Mouse (Mus musculus) liver, embryonic 15.5 days (tissue): ENCODE measurements around the gene Aldh1a1. TPM values are rescaled to one million over a fixed set of nuclear protein-coding genes. Genes with fewer than 3 reads are reported as not detected.
"Not testable (repeated sequence)": the region's sequence is repeated elsewhere in the genome, so short reads cannot be mapped to it uniquely, and the experiment has no call there.

Experiments
- ATAC-seq: fragments of 200-750 bp; cut with Nextera tagmentation; 2 replicates; pipeline ENCODE4 v1.8.0; 2017; ENCODE audit warnings: moderate number of reproducible peaks, mild to moderate bottlenecking, moderate library complexity; ENCODE audit not compliant: insufficient read depth
- H3K27ac ChIP-seq: fragments of 300-500 bp; sonication (generic); replicated peaks from 2 replicates; pipeline ENCODE4 v1.5.1; 2015; ENCODE audit warnings: mild to moderate bottlenecking, inconsistent platforms
- H3K27me3 ChIP-seq: fragments of 300-500 bp; sonication (generic); 2 replicates; pipeline ENCODE4 v1.6.1; 2015; ENCODE audit warnings: mild to moderate bottlenecking, inconsistent platforms
- H3K36me3 ChIP-seq: fragments of 300-500 bp; sonication (generic); replicated peaks from 2 replicates; pipeline ENCODE4 v1.6.1; 2015; ENCODE audit warnings: moderate library complexity, mild to moderate bottlenecking, inconsistent platforms
- H3K4me1 ChIP-seq: fragments of 300-500 bp; sonication (generic); replicated peaks from 2 replicates; pipeline ENCODE4 v1.6.1; 2015; ENCODE audit warnings: inconsistent platforms
- H3K4me2 ChIP-seq: fragments of 300-500 bp; sonication (generic); 2 replicates; pipeline ENCODE4 v1.6.1; 2015; ENCODE audit warnings: moderate library complexity, mild to moderate bottlenecking, inconsistent platforms
- H3K4me3 ChIP-seq: fragments of 300-500 bp; sonication (generic); replicated peaks from 2 replicates; pipeline ENCODE4 v1.5.1; 2015; ENCODE audit warnings: mild to moderate bottlenecking, inconsistent platforms
- H3K9ac ChIP-seq: fragments of 300-500 bp; sonication (generic); 2 replicates; pipeline ENCODE4 v1.6.1; 2015; ENCODE audit warnings: moderate library complexity, mild to moderate bottlenecking, inconsistent platforms
- H3K9me3 ChIP-seq: fragments of 300-500 bp; sonication (generic); replicated peaks from 2 replicates; pipeline ENCODE4 v1.6.1; 2016; ENCODE audit warnings: inconsistent platforms
- WGBS: fragments of 180-500 bp; shearing (Covaris S2); methylation state at CpG from one replicate; pipeline ENCODE4 v1.1.7; 2015; ENCODE audit warnings: mixed read lengths; ENCODE audit not compliant: insufficient replicate concordance; 5-methylcytosine and 5-hydroxymethylcytosine counted together
- polyA plus RNA-seq: library from polyadenylated mRNA; unstranded; fragments of >200 nt; fragmentation: Nextera tagmentation; extraction: Ambion mirVana; gene quantifications from 2 replicates; pipeline ENCODE4 v1.2.1, GENCODE M21; 2015

Gene Aldh1a1
- polyA plus RNA-seq, 1 experiment from 2014 or later, result 0.99 TPM

- Histone ChIP-seq H3K27ac (no peak overlapping the region), H3K27me3 (no peaks in the 10 kb centered on the region), H3K4me3 (no peak overlapping the region), H3K9me3 (no peaks in the 10 kb centered on the region), H3K4me1 (no peaks in the 10 kb centered on the region), H3K4me2 (no peak overlapping the region), H3K36me3 (no peaks in the 10 kb centered on the region), H3K9ac (no peak overlapping the region)
- 57% methylated on average over 6 of the region's 6 CpGs for WGBS
- ATAC-seq, result no peak
Measured at GRCm38 (mm10) chr19:20513688-20514361, 21.3 kb downstream of the Aldh1a1 start.

- Histone ChIP-seq H3K4me2 (no peak overlapping the region), H3K27ac (no peak overlapping the region), H3K36me3 (no peaks in the 10 kb centered on the region), H3K4me1 (no peaks in the 10 kb centered on the region), H3K9ac (no peak overlapping the region), H3K27me3 (no peaks in the 10 kb centered on the region), H3K9me3 (no peaks in the 10 kb centered on the region), H3K4me3 (no peak overlapping the region)
- 64% methylated on average over 3 of the region's 3 CpGs for whole genome bisulfite sequencing
- ATAC-seq, result no peak
Measured at GRCm38 (mm10) chr19:20516481-20516880, 24.0 kb downstream of the Aldh1a1 start.

DNA sequence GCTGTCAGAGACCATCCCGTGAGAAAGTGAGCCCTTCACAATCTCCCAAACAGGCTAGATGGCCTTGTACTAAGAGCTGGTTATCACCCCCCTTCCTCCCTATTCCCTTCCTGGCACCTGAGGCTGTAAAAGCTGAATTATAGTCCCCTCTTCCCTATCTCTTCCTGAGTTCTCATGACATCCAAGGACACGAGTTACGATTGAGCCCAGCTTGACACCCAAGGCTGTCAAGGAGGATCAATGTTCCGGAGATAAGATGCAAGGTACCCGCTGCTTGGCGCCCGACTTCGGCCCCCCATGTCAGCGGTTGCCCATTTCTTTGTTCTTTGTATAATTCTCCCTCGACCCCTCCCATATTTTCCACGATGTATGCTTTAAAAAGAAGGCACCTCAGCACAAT, 36.6 kb downstream of the Aldh1a1 start:
- H3K9me3 ChIP-seq, H3K36me3 ChIP-seq, H3K27me3 ChIP-seq, ATAC-seq, H3K4me3 ChIP-seq, H3K27ac ChIP-seq, H3K4me1 ChIP-seq, H3K4me2 ChIP-seq, H3K9ac ChIP-seq: not testable (repeated sequence)
- WGBS, result 69% methylated on average over 11 of the region's 11 CpGs

GRCm38 (mm10) chr19:20529921-20530696, 37.6 kb downstream of the Aldh1a1 start:
- 72% methylated on average over 1 of the region's 1 CpGs for WGBS
- no peak for ATAC-seq
- H3K9me3 ChIP-seq, result no peaks in the 10 kb centered on the region
- no peak overlapping the region for H3K4me2 ChIP-seq
- no peaks in the 10 kb centered on the region for H3K4me1 ChIP-seq
- H3K27ac ChIP-seq, result no peak overlapping the region
- no peak overlapping the region for H3K4me3 ChIP-seq
- H3K9ac ChIP-seq, result no peak overlapping the region
- H3K27me3 ChIP-seq, result no peaks in the 10 kb centered on the region
- no peaks in the 10 kb centered on the region for H3K36me3 ChIP-seq

GRCm38 (mm10) chr19:20536538-20536937, 44.0 kb downstream of the Aldh1a1 start:
- ATAC-seq, result no peak
- Histone ChIP-seq H3K4me1 (no peaks in the 10 kb centered on the region), H3K27me3 (no peaks in the 10 kb centered on the region), H3K27ac (no peak overlapping the region), H3K9ac (no peak overlapping the region), H3K4me3 (no peak overlapping the region), H3K4me2 (no peak overlapping the region), H3K9me3 (no peaks in the 10 kb centered on the region), H3K36me3 (no peaks in the 10 kb centered on the region)
- WGBS, result 43% methylated on average over 7 of the region's 7 CpGs

DNA sequence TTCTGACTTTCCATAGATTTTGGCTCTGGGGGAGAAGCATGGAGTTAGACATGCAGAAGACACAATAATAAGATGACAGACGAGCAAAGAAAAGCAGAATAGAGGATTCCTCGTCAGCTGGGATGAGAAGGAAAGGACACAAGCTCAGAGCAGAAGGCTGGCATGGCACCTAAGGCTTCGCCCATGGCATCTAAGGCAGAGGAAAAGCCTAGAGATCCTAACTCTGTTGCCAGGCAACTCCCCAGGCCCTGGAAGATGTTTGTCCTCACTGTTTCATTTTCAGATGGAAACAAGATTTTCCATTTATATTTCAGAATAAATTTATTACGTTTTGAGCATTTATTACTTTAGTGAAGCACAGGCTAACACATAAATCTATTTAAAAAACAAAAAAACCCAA, 48.5 kb downstream of the Aldh1a1 start:
- Histone ChIP-seq H3K9me3 (no peaks in the 10 kb centered on the region), H3K36me3 (no peaks in the 10 kb centered on the region), H3K27me3 (no peaks in the 10 kb centered on the region), H3K4me3 (no peak overlapping the region), H3K4me1 (no peaks in the 10 kb centered on the region), H3K27ac (no peak overlapping the region), H3K9ac (no peak overlapping the region), H3K4me2 (no peak overlapping the region)
- ATAC-seq, result no peak
- 39% methylated on average over 4 of the region's 4 CpGs for WGBS

DNA sequence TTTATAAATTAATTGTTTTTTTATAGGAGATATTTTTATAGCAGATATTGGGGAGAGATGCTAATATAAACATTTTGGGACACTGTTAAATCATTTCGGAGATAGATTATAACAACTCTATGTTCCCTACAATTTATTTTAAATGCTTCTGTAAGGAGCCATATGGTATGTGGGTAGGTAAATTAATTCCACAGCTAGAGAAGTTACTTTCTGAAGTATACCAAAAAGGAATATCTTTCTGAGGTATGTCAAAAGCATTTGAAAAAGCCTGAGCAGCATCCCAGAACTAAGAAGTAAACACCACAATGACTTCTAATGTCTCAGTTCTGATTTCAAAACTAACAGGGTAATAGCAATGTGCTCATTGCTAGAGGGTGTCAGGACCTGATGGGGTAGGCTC, 49.4 kb downstream of the Aldh1a1 start:
- Histone ChIP-seq H3K9me3 (no peaks in the 10 kb centered on the region), H3K4me1 (no peaks in the 10 kb centered on the region), H3K4me2 (no peak overlapping the region), H3K9ac (no peak overlapping the region), H3K36me3 (no peaks in the 10 kb centered on the region), H3K4me3 (no peak overlapping the region), H3K27me3 (no peaks in the 10 kb centered on the region), H3K27ac (no peak overlapping the region)
- no peak for ATAC-seq
- WGBS, result 64% methylated on average over 1 of the region's 1 CpGs

GRCm38 (mm10) chr19:20543816-20544215, 51.3 kb downstream of the Aldh1a1 start:
- no peaks in the 10 kb centered on the region for H3K9me3 ChIP-seq
- no peaks in the 10 kb centered on the region for H3K36me3 ChIP-seq
- H3K4me1 ChIP-seq, result no peaks in the 10 kb centered on the region
- 57% methylated on average over 1 of the region's 1 CpGs for WGBS
- no peaks in the 10 kb centered on the region for H3K27me3 ChIP-seq
- no peak overlapping the region for H3K4me2 ChIP-seq
- no peak for ATAC-seq
- no peak overlapping the region for H3K9ac ChIP-seq
- no peak overlapping the region for H3K27ac ChIP-seq
- H3K4me3 ChIP-seq, result no peak overlapping the region

- no peak overlapping the region for H3K9ac ChIP-seq
- ATAC-seq, result no peak
- H3K27me3 ChIP-seq, result no peaks in the 10 kb centered on the region
- 63% methylated on average over 1 of the region's 1 CpGs for WGBS
- H3K9me3 ChIP-seq, result no peaks in the 10 kb centered on the region
- no peak overlapping the region for H3K4me2 ChIP-seq
- H3K4me1 ChIP-seq, result no peaks in the 10 kb centered on the region
- no peak overlapping the region for H3K4me3 ChIP-seq
- H3K27ac ChIP-seq, result no peak overlapping the region
- no peaks in the 10 kb centered on the region for H3K36me3 ChIP-seq
Measured at GRCm38 (mm10) chr19:20544941-20545340, 52.4 kb downstream of the Aldh1a1 start.

GRCm38 (mm10) chr19:20547025-20547424, 54.5 kb downstream of the Aldh1a1 start:
- Histone ChIP-seq H3K4me2 (no peak overlapping the region), H3K4me1 (no peaks in the 10 kb centered on the region), H3K27ac (no peak overlapping the region), H3K27me3 (no peaks in the 10 kb centered on the region), H3K9ac (no peak overlapping the region), H3K4me3 (no peak overlapping the region), H3K36me3 (no peaks in the 10 kb centered on the region), H3K9me3 (no peaks in the 10 kb centered on the region)
- 67% methylated on average over 3 of the region's 3 CpGs for WGBS
- no peak for ATAC-seq

DNA sequence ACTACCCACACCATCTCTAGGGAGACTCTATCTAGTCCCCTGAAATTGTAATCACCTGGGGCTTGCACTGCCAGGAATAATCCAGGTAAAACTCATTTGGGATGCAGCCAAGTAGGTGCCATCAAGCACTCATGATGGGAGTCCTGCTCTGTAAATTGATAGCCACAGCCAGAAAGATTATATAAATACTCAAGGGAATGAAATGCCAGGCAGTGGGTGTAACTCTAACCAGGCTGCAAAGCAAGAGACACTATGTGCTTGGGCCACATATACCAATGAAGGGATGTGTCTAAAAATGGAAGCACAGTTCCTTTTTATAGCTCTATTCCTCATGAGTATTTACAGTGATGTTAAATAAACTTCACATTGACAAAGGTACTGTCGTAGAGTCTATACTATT, 56.9 kb downstream of the Aldh1a1 start:
- ATAC-seq, result no peak
- WGBS, result 84% methylated on average over 1 of the region's 1 CpGs

More for the DNA sequence above, 56.9 kb downstream of the Aldh1a1 start:
- H3K9me3 ChIP-seq, result no peaks in the 10 kb centered on the region
- H3K4me1 ChIP-seq, result no peaks in the 10 kb centered on the region
- no peak overlapping the region for H3K4me3 ChIP-seq
- no peaks in the 10 kb centered on the region for H3K27me3 ChIP-seq
- no peak overlapping the region for H3K27ac ChIP-seq
- no peak overlapping the region for H3K9ac ChIP-seq
- no peak overlapping the region for H3K4me2 ChIP-seq
- no peaks in the 10 kb centered on the region for H3K36me3 ChIP-seq
